Mouse (Mus musculus) brain, adult 2 months (tissue): ENCODE measurements at regions not wholly inside any gene's neighbourhood (a gene's known extent, or its start where the extent isn't known, plus 50 kb on each side); places are given as distances from the start of the nearest gene placed in this dataset.

Experiments
- DNase-seq: peaks from one replicate; pipeline ENCODE4 v3.0.0; 2011; ENCODE audit warnings: low read depth, low spot score

GRCm38 (mm10) chr12:94469850-94470249, 1222.2 kb upstream of the Flrt2 start:
- DNase-seq = no peak

GRCm38 (mm10) chr12:94470981-94471380, 1221.0 kb upstream of the Flrt2 start:
- no peak for DNase-seq

- DNase-seq = no peak
Observed at GRCm38 (mm10) chr12:94488721-94489120, 1203.3 kb upstream of the Flrt2 start.

- DNase-seq = no peak
Observed at GRCm38 (mm10) chr12:94508099-94508498, 1183.9 kb upstream of the Flrt2 start.

DNA sequence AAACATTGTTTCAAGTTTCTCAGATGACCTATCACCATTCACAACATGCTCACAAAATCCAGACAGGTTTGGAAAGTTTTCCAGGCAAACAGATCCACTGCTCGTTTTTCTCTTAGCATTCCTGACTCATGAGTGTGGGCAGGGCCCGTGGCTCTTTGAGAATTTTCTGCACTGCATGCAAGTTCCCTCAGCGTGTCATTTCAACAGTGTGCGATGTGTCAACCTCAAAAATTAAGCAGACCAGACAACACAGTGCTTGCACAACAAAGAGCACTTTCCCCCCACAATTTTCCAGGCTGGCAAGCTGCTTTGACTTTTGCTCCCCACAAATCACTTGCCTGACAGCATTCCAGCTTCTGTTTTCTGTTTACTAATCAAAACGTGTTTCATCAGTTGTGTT, 1182.2 kb upstream of the Flrt2 start:
- DNase-seq = peak; percentile 55

GRCm38 (mm10) chr12:94544706-94545105, 1147.3 kb upstream of the Flrt2 start:
- no peak for DNase-seq

DNA sequence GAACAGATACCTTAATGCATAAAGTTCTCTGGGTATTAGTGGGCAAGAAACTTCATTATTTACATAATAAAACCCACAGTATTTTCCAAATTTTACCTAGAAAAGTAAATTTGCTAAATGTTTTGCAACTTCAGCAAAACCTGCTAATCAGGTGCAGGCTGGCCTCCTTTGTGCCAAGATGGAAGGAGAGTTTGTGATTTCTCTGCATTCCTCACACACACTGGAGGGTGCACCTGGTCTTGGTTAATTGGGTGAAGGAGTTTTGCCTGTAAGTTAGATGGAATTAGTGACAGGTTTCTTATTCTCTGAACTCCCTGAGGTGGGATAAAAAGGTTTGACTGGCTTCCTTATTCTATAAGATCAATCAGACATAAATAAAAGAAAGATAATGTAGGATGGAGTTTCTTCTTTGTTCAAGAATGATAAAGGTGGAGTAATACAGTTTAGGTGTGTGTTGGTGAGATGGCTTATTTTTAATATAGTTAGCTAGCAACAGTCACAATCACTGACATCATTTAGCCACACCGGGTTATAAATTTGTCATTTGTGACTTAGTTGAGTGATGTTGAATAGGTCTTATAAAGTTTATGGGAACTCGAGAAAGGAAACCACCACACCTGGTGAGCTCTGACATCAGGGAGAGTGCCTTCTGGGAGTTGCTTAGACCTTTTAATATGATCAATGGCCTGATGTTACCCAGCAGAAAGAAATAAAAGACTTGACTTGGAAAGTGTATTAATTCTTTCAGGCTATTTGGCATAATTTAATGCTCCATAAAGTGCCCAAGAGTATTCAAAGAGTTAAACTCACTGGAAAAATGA, 1131.4 kb upstream of the Flrt2 start:
- DNase-seq = no peak

- DNase-seq = no peak
Observed at GRCm38 (mm10) chr12:94574981-94575380, 1117.0 kb upstream of the Flrt2 start.

DNA sequence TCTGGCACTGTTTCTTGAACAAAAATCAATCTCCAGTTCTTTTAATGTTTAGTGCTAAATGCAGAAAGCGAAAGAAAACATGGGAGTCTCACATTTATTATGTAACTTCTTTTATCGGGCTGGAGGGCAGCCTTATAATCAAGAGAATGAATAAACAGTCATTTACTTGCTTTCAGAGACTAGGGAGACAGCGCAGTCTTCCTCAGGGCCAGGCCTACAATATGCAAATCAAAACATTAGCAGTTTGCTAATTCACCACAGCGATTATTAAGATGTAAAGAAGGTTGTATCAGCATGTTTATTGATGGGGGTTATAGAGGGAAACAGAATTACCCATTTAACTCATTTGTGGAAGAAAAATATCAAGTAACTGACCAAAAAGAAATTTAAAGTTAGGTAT, 1111.7 kb upstream of the Flrt2 start:
- no peak for DNase-seq

DNA sequence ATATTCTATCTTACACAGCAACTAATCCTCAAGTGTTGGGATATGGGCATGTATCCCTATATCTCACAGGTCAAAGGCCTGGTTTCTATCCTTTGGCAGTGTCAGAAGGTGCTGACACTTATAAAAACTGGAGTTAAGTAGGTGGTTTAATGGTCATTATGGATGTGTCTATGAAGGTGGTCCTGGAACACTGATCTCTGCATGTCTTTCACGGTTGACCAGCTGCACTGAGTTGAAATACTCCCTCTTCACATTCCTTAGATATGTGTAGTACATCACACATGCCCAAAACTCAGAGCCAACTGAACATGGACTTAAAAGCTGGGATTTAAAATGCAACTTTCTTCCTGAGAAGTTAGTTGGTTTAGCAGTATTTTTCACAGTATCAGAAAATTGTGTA, 1107.7 kb upstream of the Flrt2 start:
- no peak for DNase-seq

DNA sequence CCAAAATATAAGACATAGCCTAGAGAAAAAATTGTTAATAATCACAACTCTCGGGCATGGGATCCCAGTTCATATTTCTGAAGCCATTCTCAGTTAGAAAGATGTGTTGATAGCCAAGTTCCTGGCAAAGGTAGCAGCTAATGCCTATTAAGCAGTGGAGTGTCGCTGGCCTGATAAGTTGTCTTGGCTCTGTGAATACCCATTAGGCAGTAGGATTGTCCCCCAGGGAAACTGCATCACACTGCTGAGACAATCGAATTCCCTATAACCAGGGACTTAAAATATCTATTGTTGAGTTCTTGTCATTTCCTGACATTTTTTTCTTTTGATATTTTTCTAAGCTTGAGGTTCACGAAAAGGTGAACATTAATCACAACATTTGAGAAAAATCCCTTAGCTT, 1105.0 kb upstream of the Flrt2 start:
- no peak for DNase-seq

DNA sequence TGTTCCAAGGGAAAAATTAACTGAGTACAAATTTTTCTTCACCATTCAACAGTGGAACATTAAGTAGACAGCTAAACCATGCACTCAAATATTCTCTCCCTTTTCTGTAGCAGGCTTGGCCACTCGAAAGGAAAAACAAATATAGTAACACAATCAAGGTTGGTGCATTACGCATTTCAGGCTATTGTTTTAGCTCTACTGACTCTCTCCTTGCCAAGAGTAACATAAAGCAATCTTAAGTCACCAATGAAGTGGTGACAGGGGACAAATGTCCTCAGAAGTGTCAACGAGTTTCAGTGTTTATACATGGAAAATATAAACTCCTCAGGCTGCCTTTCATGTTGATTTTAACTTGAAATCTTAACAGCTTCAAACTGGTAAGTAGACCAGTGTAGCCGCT, 1103.4 kb upstream of the Flrt2 start:
- no peak for DNase-seq

GRCm38 (mm10) chr12:94589033-94589432, 1103.0 kb upstream of the Flrt2 start:
- DNase-seq = no peak

DNA sequence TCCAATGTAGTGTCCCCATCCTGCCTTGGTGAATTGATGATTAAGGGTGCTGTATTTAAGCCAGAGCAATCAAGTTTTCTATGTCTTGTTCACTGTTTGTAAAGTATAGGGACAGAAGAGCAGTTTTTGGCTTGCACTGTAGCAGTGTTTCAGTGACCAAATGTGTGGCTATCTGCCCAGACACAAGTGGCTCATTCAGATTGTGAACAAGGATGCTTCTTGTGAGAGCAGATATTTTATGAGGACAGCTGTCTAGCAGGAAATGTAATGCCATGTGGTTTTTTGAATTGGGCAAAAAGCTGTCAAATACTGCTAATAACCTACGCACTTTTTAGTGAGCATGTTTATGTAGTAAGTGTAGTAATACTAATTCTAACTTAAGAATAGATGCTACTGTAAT, 1086.5 kb upstream of the Flrt2 start:
- DNase-seq = peak; percentile 52

GRCm38 (mm10) chr12:94636555-94636954, 1055.5 kb upstream of the Flrt2 start:
- DNase-seq = no peak

DNA sequence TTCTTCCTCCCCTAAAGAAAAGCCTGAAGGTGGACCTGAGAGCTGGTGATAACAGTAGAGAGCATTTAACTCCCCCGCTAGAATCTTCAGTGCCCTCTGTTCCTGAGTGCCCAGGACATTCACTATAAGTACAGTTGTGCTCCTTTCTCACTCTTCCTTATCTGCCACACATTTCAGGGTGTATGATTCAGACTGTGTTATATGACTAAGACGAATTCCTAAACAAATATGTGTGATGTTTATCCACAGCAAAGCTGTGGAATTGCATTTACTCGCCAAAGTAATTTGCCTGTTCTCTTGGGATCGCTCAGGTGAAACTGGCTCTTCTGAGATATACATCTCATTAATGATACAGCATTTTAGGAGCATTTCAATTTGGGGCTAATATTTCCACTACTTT, 1051.9 kb upstream of the Flrt2 start:
- DNase-seq = no peak

GRCm38 (mm10) chr12:94645302-94645701, 1046.7 kb upstream of the Flrt2 start:
- peak; percentile 80 for DNase-seq

DNA sequence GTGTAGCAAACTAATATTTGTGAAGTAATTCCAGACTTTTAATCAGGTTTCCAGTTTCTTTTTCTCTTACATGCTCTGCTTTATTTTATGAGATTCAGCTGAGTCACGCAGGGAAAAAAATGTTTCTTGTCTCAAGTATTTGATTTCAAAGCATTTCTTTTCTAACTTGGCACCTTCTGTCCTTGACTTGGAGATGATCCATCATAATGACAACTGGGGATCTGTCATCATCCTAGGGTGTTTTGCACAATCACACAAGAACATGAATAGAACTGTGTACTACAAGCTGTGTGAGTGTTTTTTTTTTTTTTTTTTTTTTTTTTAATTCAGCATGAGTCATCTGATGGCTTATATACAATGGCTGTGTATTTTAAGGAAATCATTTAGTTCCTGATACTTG, 1022.0 kb upstream of the Flrt2 start:
- peak; percentile 86 for DNase-seq

DNA sequence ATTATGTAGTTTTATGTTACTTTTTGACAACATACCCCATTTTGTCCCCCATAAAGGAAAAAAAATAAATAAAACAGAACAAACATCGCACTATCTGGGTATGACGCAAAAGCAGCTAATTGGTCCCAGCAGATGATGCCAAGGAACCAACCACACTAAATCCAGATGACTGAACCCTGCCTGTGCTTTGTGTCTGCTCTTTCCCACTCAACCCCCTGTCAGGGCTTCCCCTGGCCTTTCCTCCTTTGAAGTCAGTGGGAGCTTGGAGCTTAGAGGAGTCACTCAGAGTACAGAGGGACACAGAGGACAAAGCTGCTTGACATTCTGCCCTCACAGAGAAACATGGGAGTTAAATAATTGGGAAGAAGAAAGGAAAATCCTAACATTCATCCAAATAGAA, 1017.1 kb upstream of the Flrt2 start:
- no peak for DNase-seq

DNA sequence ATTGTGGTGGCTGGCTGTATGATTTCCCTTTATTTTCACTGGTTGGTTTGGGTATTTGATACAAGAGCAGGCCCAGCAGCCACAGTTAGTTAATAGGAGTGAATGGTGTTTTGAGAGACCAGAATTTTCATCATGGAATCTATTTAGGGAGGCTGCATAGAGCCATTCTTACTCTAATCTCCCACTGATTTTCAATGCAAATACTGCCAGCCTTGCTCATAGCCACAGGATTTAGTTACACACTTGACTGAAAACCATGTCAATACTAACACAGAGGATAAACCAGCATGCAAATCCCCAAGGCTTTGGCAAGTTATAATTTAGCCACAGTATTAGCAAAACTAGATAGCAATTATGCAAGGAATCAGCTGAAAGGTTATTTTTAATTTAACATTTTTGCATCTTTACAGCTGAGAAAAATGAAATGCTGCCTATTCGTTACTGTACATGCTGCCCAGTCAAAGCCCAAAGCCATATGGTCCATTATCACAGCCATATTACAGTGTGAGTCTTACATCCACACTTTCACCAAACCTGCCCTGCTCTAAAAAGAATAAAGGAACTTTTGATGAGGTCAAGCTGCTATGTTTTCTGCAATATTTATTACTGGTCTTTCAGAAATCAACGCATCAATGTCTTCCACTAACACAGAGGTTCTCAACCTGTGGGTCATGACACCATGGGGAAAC, 1000.5 kb upstream of the Flrt2 start:
- DNase-seq = peak; percentile 2

DNA sequence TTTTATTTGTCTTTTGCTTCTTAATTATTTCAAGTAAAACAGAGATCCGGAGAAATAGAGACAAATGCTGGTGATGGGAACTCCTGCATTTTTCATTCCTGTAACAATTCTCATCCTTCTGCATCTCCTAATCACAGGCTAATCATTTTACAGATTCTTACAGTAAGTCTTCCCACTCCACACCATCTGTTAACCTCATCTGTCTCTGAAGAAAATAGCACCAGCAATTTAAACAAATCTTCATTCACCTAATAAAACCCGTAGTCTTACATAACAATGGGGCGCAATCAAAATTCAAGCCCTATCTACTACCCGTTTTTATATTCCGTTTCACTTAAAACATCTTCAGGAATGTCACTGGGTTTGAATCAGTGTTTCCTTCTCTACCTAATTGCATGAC, 960.6 kb upstream of the Flrt2 start:
- DNase-seq = peak; percentile 50

DNA sequence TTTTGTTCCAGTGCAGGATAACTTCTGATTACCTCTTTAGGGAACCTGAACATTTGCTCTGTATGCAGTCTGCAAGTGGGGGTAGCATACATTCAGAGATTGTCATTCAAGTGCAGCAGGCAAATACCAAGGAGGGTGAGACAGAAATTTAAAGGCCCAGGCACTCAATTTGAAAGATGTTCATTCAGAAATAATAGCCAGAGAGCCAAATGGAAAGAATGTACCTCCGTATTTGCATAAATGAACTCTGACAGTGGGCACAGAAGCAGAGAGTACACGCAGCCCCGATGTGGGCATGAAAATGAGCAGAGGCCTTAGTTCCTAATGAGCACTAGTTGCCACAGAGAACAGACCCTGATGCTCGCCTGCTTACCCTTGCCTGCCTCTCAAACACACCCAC, 958.8 kb upstream of the Flrt2 start:
- DNase-seq = no peak

DNA sequence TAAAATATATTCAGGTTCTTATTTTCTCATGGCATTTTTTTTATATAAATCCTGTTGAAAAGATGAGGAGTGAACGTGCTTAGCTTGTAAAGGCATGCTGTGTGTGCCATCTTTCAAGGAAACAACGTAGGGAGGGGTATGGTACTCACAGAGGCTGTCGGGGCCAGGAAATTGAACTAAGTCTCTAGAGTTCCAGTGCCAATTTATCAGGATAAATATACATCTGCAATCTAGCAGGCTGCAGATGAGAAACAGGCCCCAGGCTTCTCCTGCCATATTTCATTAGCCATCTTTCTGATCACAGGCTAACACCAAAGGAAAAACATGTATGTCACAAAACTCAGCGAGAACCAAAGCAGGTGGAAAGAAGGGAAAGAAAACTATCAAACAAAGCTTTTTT, 954.8 kb upstream of the Flrt2 start:
- DNase-seq = no peak
